Mouse (Mus musculus) CH12.LX (cell line): ENCODE data around the gene Gpbar1. TPM values are rescaled to one million over a fixed set of nuclear protein-coding genes. Genes with fewer than 3 reads are reported as not detected.
"Not testable (repeated sequence)": the region's sequence is repeated elsewhere in the genome, so short reads cannot be mapped to it uniquely, and the experiment has no call there.

Experiments
- DNase-seq: peaks from one replicate; pipeline ENCODE4 v3.0.0-alpha.2; 2013; ENCODE audit errors: extremely low read depth
- H3K27ac ChIP-seq: 2 replicates; pipeline ENCODE4 v1.5.1; 2012; ENCODE audit warnings: low read depth, mild to moderate bottlenecking, control low read depth, moderate library complexity; ENCODE audit not compliant: insufficient read depth
- H3K27me3 ChIP-seq: replicated peaks from 2 replicates; pipeline ENCODE3; 2012; ENCODE audit warnings: inconsistent platforms
- H3K36me3 ChIP-seq, 2 experiments: replicated peaks in 1 of 2; 2 replicates each; pipeline versions ENCODE3 to v1.6.1; 2012; ENCODE audit warnings: inconsistent platforms in 1 of 2, low read length in 1 of 2, mild to moderate bottlenecking in 1 of 2, mixed read lengths in 1 of 2, moderate library complexity in 1 of 2; ENCODE audit not compliant: control insufficient read depth in 1 of 2, insufficient read depth in 1 of 2
- H3K4me1 ChIP-seq, 2 experiments: 2 replicates each; pipeline ENCODE4 v1.6.1; 2012; ENCODE audit warnings: inconsistent platforms in 1 of 2, moderate library complexity in 1 of 2; ENCODE audit not compliant: insufficient read depth in 2 of 2, control insufficient read depth in 1 of 2
- H3K4me2 ChIP-seq: 2 replicates; pipeline ENCODE4 v1.6.1; 2012; ENCODE audit warnings: low read depth, mild to moderate bottlenecking, control low read depth; ENCODE audit not compliant: poor library complexity, insufficient read depth, severe bottlenecking
- H3K4me3 ChIP-seq, 3 experiments: fragments of 150-350 bp in 1 of 3; sonication (generic) in 1 of 3; replicated peaks in 1 of 3; 2 replicates each; pipeline versions ENCODE3 to v1.5.1; 2011 to 2012; ENCODE audit warnings: low read depth in 2 of 3, low read length in 2 of 3, mild to moderate bottlenecking in 2 of 3, moderate library complexity in 2 of 3, control low read depth in 1 of 3, improper control_type of control experiment in 1 of 3, inconsistent platforms in 1 of 3, mixed read lengths in 1 of 3; ENCODE audit not compliant: poor library complexity in 1 of 3
- H3K79me2 ChIP-seq: replicated peaks from 2 replicates; pipeline ENCODE4 v1.6.1; 2012; ENCODE audit warnings: mild to moderate bottlenecking, moderate library complexity; ENCODE audit not compliant: control insufficient read depth, poor library complexity, insufficient read depth, severe bottlenecking; ENCODE audit errors: extremely low read depth
- H3K9ac ChIP-seq: 2 replicates; pipeline ENCODE4 v1.6.1; 2012; ENCODE audit warnings: low read depth, mild to moderate bottlenecking, control low read depth, moderate library complexity; ENCODE audit not compliant: insufficient read depth
- H3K9me3 ChIP-seq: replicated peaks from 2 replicates; pipeline ENCODE3; 2012; ENCODE audit warnings: low read length, inconsistent platforms, mixed read lengths
- CTCF ChIP-seq, 2 experiments: IDR thresholded peaks in 1 of 2; conservative IDR thresholded peaks in 1 of 2; 2 replicates each; pipeline ENCODE4 v1.5.1; 2011 to 2012; ENCODE audit warnings: low read depth in 2 of 2, low read length in 2 of 2, improper control_type of control experiment in 1 of 2, inconsistent platforms in 1 of 2, mild to moderate bottlenecking in 1 of 2, moderate library complexity in 1 of 2
- SMC3 ChIP-seq: IDR thresholded peaks from 2 replicates; pipeline ENCODE4 v1.6.1; 2011; ENCODE audit warnings: low read depth, low read length, improper control_type of control experiment
- dilution Hi-C: fragments of 300-500 bp; cut with MboI; formaldehyde crosslinking; loops from 2 replicates; pipeline ENCODE4 v1.14.3; 2020; ENCODE audit warnings: low sequenced_read_pairs; ENCODE audit not compliant: extremely low pct_unique_long_range_greater_than_20kb, extremely low pct_ligation_motif_present
- in situ Hi-C: fragments of 300-500 bp; cut with MboI; formaldehyde crosslinking; loops from 3 replicates; pipeline ENCODE4 v1.14.3; 2019; ENCODE audit warnings: low sequenced_read_pairs, low pct_ligation_motif_present, low pct_unique_long_range_greater_than_20kb, mixed read lengths
- polyA plus RNA-seq: library from polyadenylated mRNA; unstranded; fragments of >175 nt; gene quantifications from 2 replicates; pipeline ENCODE4 v1.2.1, GENCODE M21; 2012; ENCODE audit warnings: low read depth; ENCODE audit not compliant: insufficient read length
- total RNA-seq, 2 experiments: library from RNA; depleted of rRNA; stranded (reverse); fragments of 300-350 nt in 1 of 2; fragments of >200 nt in 1 of 2; gene quantifications; 2 replicates each; pipeline ENCODE4 v1.2.3; 2012 to 2014

Gpbar1 gene
- total and polyA plus RNA-seq, 3 experiments = not detected

DNA sequence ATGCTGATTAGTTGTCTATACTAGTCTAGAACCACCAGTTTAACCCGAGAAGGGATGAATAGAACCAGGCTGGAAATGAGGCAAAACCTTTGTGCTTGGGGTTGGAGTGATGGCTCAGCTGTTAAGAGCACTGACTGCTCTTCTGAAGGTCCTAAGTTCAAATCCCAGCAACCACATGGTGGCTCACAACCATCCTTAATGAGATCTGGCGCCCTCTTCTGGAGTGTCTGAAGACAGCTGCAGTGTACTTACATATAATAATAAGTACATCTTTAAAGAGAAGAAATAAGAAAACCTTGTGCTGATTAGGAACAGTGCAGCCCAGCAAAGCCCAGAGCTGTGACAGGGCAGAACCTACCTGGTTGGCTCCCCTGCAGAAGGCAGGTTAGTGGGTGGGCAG is 48.6 kb downstream of the Gpbar1 start:
- H3K27ac ChIP-seq, dilution Hi-C loops, H3K79me2 ChIP-seq, H3K4me3 ChIP-seq, H3K9ac ChIP-seq, H3K4me2 ChIP-seq, DNase-seq, H3K36me3 ChIP-seq, H3K27me3 ChIP-seq, in situ Hi-C loops, H3K9me3 ChIP-seq: not testable (repeated sequence)
- peak; percentile 28 for TF ChIP-seq SMC3
- TF ChIP-seq CTCF (conservative IDR thresholded peaks at IDR 0.05 in 1 of 2, IDR thresholded peaks at IDR 0.05 in 1 of 2; ENCODE audit: low read depth in 2 of 2, low read length in 2 of 2) = peak; percentile 11 to 50; a peak in 2 of 4 replicates
- peaks cover 12 to 22% of the 10 kb centered on the region in 2 experiments for H3K4me1 ChIP-seq

Other genes with a start within 250 kb of the Gpbar1 start
- gene Tns1, start 154.1 kb upstream of the Gpbar1 start, total RNA-seq (2012; rRNA removed) = 0.89 and 1.0 TPM in 2 replicates
- gene Tns1, start 154.1 kb upstream of the Gpbar1 start, total RNA-seq (2014; rRNA removed) = 0.40 and 0.89 TPM in 2 replicates
- 2.5 and 3.6 TPM in 2 replicates for gene Tns1, start 154.1 kb upstream of the Gpbar1 start, polyA plus RNA-seq
- gene Rufy4, start 153.0 kb upstream of the Gpbar1 start, total RNA-seq (2012; rRNA removed) = not detected in 2 replicates
- not detected in 2 replicates for gene Rufy4, start 153.0 kb upstream of the Gpbar1 start, total RNA-seq (2014; rRNA removed)
- not detected in 2 replicates for gene Rufy4, start 153.0 kb upstream of the Gpbar1 start, polyA plus RNA-seq
- 0.17 and 0.29 TPM in 2 replicates for gene Cxcr2, start 124.6 kb upstream of the Gpbar1 start, total RNA-seq (2012; rRNA removed)
- not detected in 2 replicates for gene Cxcr2, start 124.6 kb upstream of the Gpbar1 start, total RNA-seq (2014; rRNA removed)
- gene Cxcr2, start 124.6 kb upstream of the Gpbar1 start, polyA plus RNA-seq = 0.10 TPM in 1 of 2 replicates, not detected in the other
- not detected in 2 replicates for gene Cxcr1, start 83.9 kb upstream of the Gpbar1 start, total RNA-seq (2012; rRNA removed)
- not detected in 2 replicates for gene Cxcr1, start 83.9 kb upstream of the Gpbar1 start, total RNA-seq (2014; rRNA removed)
- not detected in 2 replicates for gene Cxcr1, start 83.9 kb upstream of the Gpbar1 start, polyA plus RNA-seq
- gene Arpc2, start 42.5 kb upstream of the Gpbar1 start, total RNA-seq (2012; rRNA removed) = 218 and 234 TPM in 2 replicates
- gene Arpc2, start 42.5 kb upstream of the Gpbar1 start, total RNA-seq (2014; rRNA removed) = 455 and 462 TPM in 2 replicates
- gene Arpc2, start 42.5 kb upstream of the Gpbar1 start, polyA plus RNA-seq = 504 and 522 TPM in 2 replicates
- 151 and 163 TPM in 2 replicates for gene Aamp, start 6.2 kb downstream of the Gpbar1 start, total RNA-seq (2012; rRNA removed)
- gene Aamp, start 6.2 kb downstream of the Gpbar1 start, total RNA-seq (2014; rRNA removed) = 103 and 108 TPM in 2 replicates
- 172 and 193 TPM in 2 replicates for gene Aamp, start 6.2 kb downstream of the Gpbar1 start, polyA plus RNA-seq
- gene Pnkd, start 6.4 kb downstream of the Gpbar1 start, total RNA-seq (2012; rRNA removed) = 117 and 154 TPM in 2 replicates
- 42.7 and 45.5 TPM in 2 replicates for gene Pnkd, start 6.4 kb downstream of the Gpbar1 start, total RNA-seq (2014; rRNA removed)
- 263 and 318 TPM in 2 replicates for gene Pnkd, start 6.4 kb downstream of the Gpbar1 start, polyA plus RNA-seq
- gene Tmbim1, start 27.1 kb downstream of the Gpbar1 start, total RNA-seq (2012; rRNA removed) = 30.9 and 32.4 TPM in 2 replicates
- gene Tmbim1, start 27.1 kb downstream of the Gpbar1 start, total RNA-seq (2014; rRNA removed) = 26.6 and 28.3 TPM in 2 replicates
- gene Tmbim1, start 27.1 kb downstream of the Gpbar1 start, polyA plus RNA-seq = 31.1 and 35.1 TPM in 2 replicates
- 0.21 and 0.30 TPM in 2 replicates for gene Catip, start 83.6 kb downstream of the Gpbar1 start, total RNA-seq (2012; rRNA removed)
- gene Catip, start 83.6 kb downstream of the Gpbar1 start, total RNA-seq (2014; rRNA removed) = 0.11 and 0.20 TPM in 2 replicates
- 2.1 and 2.6 TPM in 2 replicates for gene Catip, start 83.6 kb downstream of the Gpbar1 start, polyA plus RNA-seq
- 21.3 and 35.7 TPM in 2 replicates for gene Slc11a1, start 96.6 kb downstream of the Gpbar1 start, total RNA-seq (2012; rRNA removed)
- gene Slc11a1, start 96.6 kb downstream of the Gpbar1 start, total RNA-seq (2014; rRNA removed) = 14.0 and 17.0 TPM in 2 replicates
- 85.8 and 96.4 TPM in 2 replicates for gene Slc11a1, start 96.6 kb downstream of the Gpbar1 start, polyA plus RNA-seq
- 23.4 and 26.0 TPM in 2 replicates for gene Ctdsp1, start 113.0 kb downstream of the Gpbar1 start, total RNA-seq (2012; rRNA removed)
- gene Ctdsp1, start 113.0 kb downstream of the Gpbar1 start, total RNA-seq (2014; rRNA removed) = 11.8 and 14.4 TPM in 2 replicates
- gene Ctdsp1, start 113.0 kb downstream of the Gpbar1 start, polyA plus RNA-seq = 57.5 and 65.8 TPM in 2 replicates
- gene Vil1, start 130.8 kb downstream of the Gpbar1 start, total RNA-seq (2012; rRNA removed) = 0.08 TPM in 1 of 2 replicates, not detected in the other
- gene Vil1, start 130.8 kb downstream of the Gpbar1 start, total RNA-seq (2014; rRNA removed) = not detected in 2 replicates
- 0.10 TPM in 1 of 2 replicates, not detected in the other for gene Vil1, start 130.8 kb downstream of the Gpbar1 start, polyA plus RNA-seq
- gene Cnot9, start 227.5 kb downstream of the Gpbar1 start, total RNA-seq (2012; rRNA removed) = 46.1 and 52.3 TPM in 2 replicates
- 80.8 and 84.5 TPM in 2 replicates for gene Cnot9, start 227.5 kb downstream of the Gpbar1 start, total RNA-seq (2014; rRNA removed)
- 58.5 and 70.5 TPM in 2 replicates for gene Cnot9, start 227.5 kb downstream of the Gpbar1 start, polyA plus RNA-seq